Comparison of ENCODE assay signal across 8 mouse cellular contexts in the genomic region with DNA sequence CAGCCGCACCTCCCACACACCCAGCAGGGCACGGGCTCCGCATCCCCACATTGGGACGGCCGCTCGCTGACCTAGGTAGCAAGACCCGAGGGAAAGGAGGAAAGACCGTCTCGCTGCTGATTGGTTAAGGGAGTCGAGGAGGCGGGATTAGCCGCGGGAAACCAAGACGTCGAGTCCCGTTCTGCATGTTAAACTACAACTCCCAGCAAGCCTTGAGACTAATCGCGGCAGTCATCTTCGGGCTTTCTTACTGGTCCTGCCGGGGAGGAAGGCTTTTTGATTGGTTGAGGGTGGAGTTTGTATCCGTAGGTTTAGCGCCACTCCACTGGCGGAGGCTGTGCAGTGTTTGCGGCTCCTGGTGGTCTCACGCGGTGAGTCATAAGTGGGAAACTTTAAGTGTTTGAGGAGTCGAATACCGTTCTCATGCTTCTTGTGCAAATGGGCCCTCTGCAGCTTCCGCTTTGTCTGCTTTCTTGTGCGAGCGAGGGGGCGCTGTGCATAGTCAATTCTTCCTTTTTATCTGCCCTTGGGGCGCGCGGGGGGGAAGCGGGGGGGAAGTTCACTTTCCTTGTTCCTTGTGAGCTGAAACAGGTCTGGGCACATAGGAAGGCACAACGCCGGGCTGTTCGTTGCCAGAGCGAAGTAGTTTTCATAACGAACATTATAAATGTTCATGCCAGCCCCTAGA. TPM values are rescaled to one million over a fixed set of nuclear protein-coding genes. Genes with fewer than 3 reads are reported as not detected.
DNase-seq lines count a peak whose midpoint lies in the region; ATAC-seq lines count a peak whose summit lies in the region.

TSS of gene Hscb (minus strand) at position 100 of the 688 bp plus-strand sequence.
TSS of gene Chek2 (plus strand) at position 302 of the 688 bp plus-strand sequence.

- no peaks in the 10 kb centered on the region for H3K9me3 ChIP-seq in hindbrain, embryonic 15.5 days

- no peaks in the 10 kb centered on the region for H3K36me3 ChIP-seq in hindbrain, embryonic 15.5 days

- WGBS in hindbrain, embryonic 15.5 days: under 1% methylated on average over 41 of the region's 41 CpGs

- peaks cover 13% of the 10 kb centered on the region for H3K4me1 ChIP-seq in hindbrain, embryonic 15.5 days (replicated peaks)

- peak; percentile 99 for ATAC-seq in hindbrain, embryonic 15.5 days (ENCODE audit: low FRiP score, low read depth)

- peak within 1 kb of the TSS; percentile 88 for H3K4me3 ChIP-seq in hindbrain, embryonic 15.5 days

- H3K9ac ChIP-seq in hindbrain, embryonic 15.5 days: peak within 1 kb of the TSS; percentile 65

- peak; percentile 96 for DNase-seq in T-cell, adult 2 months (ENCODE audit: low spot score)
- peak; percentile 98 to 100 for DNase-seq in cerebellum, postnatal 36 days
- peak; percentile 98 to 99 for DNase-seq in frontal cortex, postnatal 36 days (ENCODE audit: low spot score in 2 of 2)
- DNase-seq in left cerebral cortex, adult 11 months (ENCODE audit: low spot score): peak; percentile 98
- peak; percentile 98 for DNase-seq in lung, postnatal 4 days
- peak; percentile 95 for DNase-seq in retina, postnatal 7 days (ENCODE audit: low read depth, low spot score)
- peak; percentile 88 for DNase-seq in urinary bladder, adult 2 months (ENCODE audit: low spot score)

- no peaks in the 10 kb centered on the region for H3K27me3 ChIP-seq in hindbrain, embryonic 15.5 days

- H3K4me2 ChIP-seq in hindbrain, embryonic 15.5 days: peak within 1 kb of the TSS; percentile 87

- peak within 1 kb of the TSS; percentile 78 for H3K27ac ChIP-seq in hindbrain, embryonic 15.5 days (replicated peaks)

RNA-seq across cellular contexts. Expression of gene Hscb, which starts in this region (rescaled TPM):
- 9.6 and 12.2 TPM in 2 replicates for polyA plus RNA-seq in hindbrain, embryonic 15.5 days (2015; fragmentation: Nextera tagmentation; extraction: Ambion mirVana)
- 30.7 and 33.3 TPM in 2 replicates for polyA plus RNA-seq in urinary bladder, adult 2 months (2012; rRNA removed)

RNA-seq across cellular contexts. Expression of gene Chek2, which starts in this region (rescaled TPM):
- polyA plus RNA-seq in hindbrain, embryonic 15.5 days (2015; fragmentation: Nextera tagmentation; extraction: Ambion mirVana): 8.3 and 9.5 TPM in 2 replicates
- 7.8 and 10.9 TPM in 2 replicates for polyA plus RNA-seq in urinary bladder, adult 2 months (2012; rRNA removed)

Comparison
In these comparisons a context has a peak if more than half of its experiments do, and no peak if none do; other contexts are left out.
1. Peak in every context shown above with its lines: DNase-seq, ATAC-seq, H3K4me3 ChIP-seq and H3K27ac ChIP-seq.